Mouse (Mus musculus) brown adipose tissue, adult 24 weeks (tissue): ENCODE data around the gene Smarcal1. TPM values are rescaled to one million over a fixed set of nuclear protein-coding genes. Genes with fewer than 3 reads are reported as not detected.

Experiments
- H3K27ac ChIP-seq: fragments of 200-500 bp; replicated peaks from 2 replicates; pipeline ENCODE4 v1.5.1; 2012; ENCODE audit warnings: low read depth, mild to moderate bottlenecking, low read length
- H3K4me1 ChIP-seq: fragments of 200-500 bp; 2 replicates; pipeline ENCODE4 v1.6.1; 2012; ENCODE audit warnings: low read length, mixed read lengths; ENCODE audit not compliant: control insufficient read depth, insufficient read depth, insufficient read length
- H3K4me3 ChIP-seq: fragments of 200-500 bp; 2 replicates; pipeline ENCODE4 v1.5.1; 2012; ENCODE audit warnings: low read depth, mild to moderate bottlenecking, low read length, moderate library complexity; ENCODE audit not compliant: insufficient read depth
- polyA plus RNA-seq: library from polyadenylated mRNA; stranded (reverse); fragments of >200 nt; gene quantifications from 2 replicates; pipeline ENCODE4 v1.2.4, GENCODE M21; 2012; ENCODE audit not compliant: missing spikeins, insufficient read depth, insufficient read length

Gene Smarcal1
- polyA plus RNA-seq, 1 experiment: 11.8 TPM

GRCm38 (mm10) chr1:72577481-72577922 is 5.5 kb upstream of the Smarcal1 start:
- Histone ChIP-seq H3K27ac (no peak overlapping the region), H3K4me1 (no peaks in the 10 kb centered on the region), H3K4me3 (no peak overlapping the region)

- no peak overlapping the region for H3K4me3 ChIP-seq
- H3K4me1 ChIP-seq: no peaks in the 10 kb centered on the region
- no peak overlapping the region for H3K27ac ChIP-seq
Observed at GRCm38 (mm10) chr1:72578351-72578750, 4.7 kb upstream of the Smarcal1 start.

GRCm38 (mm10) chr1:72578806-72579205 is 4.2 kb upstream of the Smarcal1 start:
- Histone ChIP-seq H3K27ac (no peak overlapping the region), H3K4me3 (no peak overlapping the region), H3K4me1 (no peaks in the 10 kb centered on the region)

- Histone ChIP-seq H3K4me1 (peaks cover 4% of the 10 kb centered on the region; the same call in 1 of the 2 replicates), H3K4me3 (peak overlapping the region; percentile 73; the same call in 1 of the 2 replicates), H3K27ac (no peak overlapping the region)
Observed at GRCm38 (mm10) chr1:72583906-72584305, 855 bp downstream of the Smarcal1 start.

GRCm38 (mm10) chr1:72585971-72586875 is 3.2 kb downstream of the Smarcal1 start:
- Histone ChIP-seq H3K27ac (no peak overlapping the region), H3K4me3 (no peak overlapping the region), H3K4me1 (peaks cover 4% of the 10 kb centered on the region; the same call in 1 of the 2 replicates)

GRCm38 (mm10) chr1:72587532-72587931 is 4.5 kb downstream of the Smarcal1 start:
- no peak overlapping the region for H3K4me3 ChIP-seq
- no peak overlapping the region for H3K27ac ChIP-seq
- H3K4me1 ChIP-seq: peaks cover 6% of the 10 kb centered on the region; the same call in 1 of the 2 replicates

GRCm38 (mm10) chr1:72588763-72589162 is 5.7 kb downstream of the Smarcal1 start:
- no peak overlapping the region for H3K27ac ChIP-seq
- H3K4me1 ChIP-seq: peaks cover 11% of the 10 kb centered on the region; the same call in 1 of the 2 replicates
- no peak overlapping the region for H3K4me3 ChIP-seq

GRCm38 (mm10) chr1:72590636-72591035 is 7.6 kb downstream of the Smarcal1 start:
- Histone ChIP-seq H3K27ac (no peak overlapping the region), H3K4me1 (peaks cover 7% of the 10 kb centered on the region; the same call in 1 of the 2 replicates)

GRCm38 (mm10) chr1:72592350-72592749 is 9.3 kb downstream of the Smarcal1 start:
- peaks cover 7% of the 10 kb centered on the region; the same call in 1 of the 2 replicates for H3K4me1 ChIP-seq
- H3K27ac ChIP-seq: peak overlapping the region; percentile 78
- no peak overlapping the region for H3K4me3 ChIP-seq

More at GRCm38 (mm10) chr1:72590636-72591035, 7.6 kb downstream of the Smarcal1 start:
- no peak overlapping the region for H3K4me3 ChIP-seq

- Histone ChIP-seq H3K27ac (peak overlapping the region; percentile 78), H3K4me1 (peaks cover 7% of the 10 kb centered on the region; the same call in 1 of the 2 replicates), H3K4me3 (no peak overlapping the region)
Observed at GRCm38 (mm10) chr1:72593340-72593951, 10.4 kb downstream of the Smarcal1 start.

GRCm38 (mm10) chr1:72595686-72596085 is 12.6 kb downstream of the Smarcal1 start:
- no peak overlapping the region for H3K4me3 ChIP-seq
- H3K27ac ChIP-seq: no peak overlapping the region
- H3K4me1 ChIP-seq: peaks cover 7% of the 10 kb centered on the region; the same call in 1 of the 2 replicates

GRCm38 (mm10) chr1:72596231-72596630 is 13.2 kb downstream of the Smarcal1 start:
- no peak overlapping the region for H3K27ac ChIP-seq
- H3K4me1 ChIP-seq: peaks cover 7% of the 10 kb centered on the region; the same call in 1 of the 2 replicates
- H3K4me3 ChIP-seq: no peak overlapping the region

- H3K27ac ChIP-seq: no peak overlapping the region
- H3K4me1 ChIP-seq: no peaks in the 10 kb centered on the region
- H3K4me3 ChIP-seq: no peak overlapping the region
Observed at GRCm38 (mm10) chr1:72599146-72600101, 16.4 kb downstream of the Smarcal1 start.

GRCm38 (mm10) chr1:72600778-72601177 is 17.7 kb downstream of the Smarcal1 start:
- no peaks in the 10 kb centered on the region for H3K4me1 ChIP-seq
- H3K4me3 ChIP-seq: no peak overlapping the region
- H3K27ac ChIP-seq: no peak overlapping the region
